Mouse (Mus musculus) limb, embryonic 14.5 days (tissue): ENCODE measurements around the gene Cd300a. TPM values are rescaled to one million over a fixed set of nuclear protein-coding genes. Genes with fewer than 3 reads are reported as not detected.
A peak's percentile ranks its signal among the peaks of the same experiment; 100 is the strongest.

Experiments
- ATAC-seq: fragments of 200-750 bp; cut with Nextera tagmentation; 2 replicates; pipeline ENCODE4 v1.8.0; 2017; ENCODE audit warnings: low read depth, moderate number of reproducible peaks, moderate TSS enrichment; ENCODE audit not compliant: low FRiP score
- DNase-seq: peaks from one replicate; pipeline ENCODE4 v3.0.0-alpha.2; 2015; ENCODE audit warnings: low spot score
- H3K27ac ChIP-seq: fragments of 300-500 bp; sonication (generic); replicated peaks from 2 replicates; pipeline ENCODE4 v1.5.1; 2014; ENCODE audit warnings: low read depth, mild to moderate bottlenecking, low read length, moderate library complexity, mixed read lengths
- H3K27me3 ChIP-seq: fragments of 300-500 bp; sonication (generic); 2 replicates; pipeline ENCODE4 v1.6.1; 2014; ENCODE audit warnings: low read length, mixed read lengths; ENCODE audit not compliant: control insufficient read depth, insufficient read depth
- H3K36me3 ChIP-seq: fragments of 300-500 bp; sonication (generic); 2 replicates; pipeline ENCODE4 v1.6.1; 2014; ENCODE audit warnings: mild to moderate bottlenecking, low read length, moderate library complexity, mixed read lengths; ENCODE audit not compliant: control insufficient read depth, insufficient read depth
- H3K4me1 ChIP-seq: fragments of 300-500 bp; sonication (generic); 2 replicates; pipeline ENCODE4 v1.6.1; 2014; ENCODE audit warnings: antibody characterized with exemption, low read length, mixed read lengths; ENCODE audit not compliant: control insufficient read depth, insufficient read depth
- H3K4me2 ChIP-seq: fragments of 300-500 bp; sonication (generic); replicated peaks from 2 replicates; pipeline ENCODE4 v1.6.1; 2014; ENCODE audit warnings: low read depth, mild to moderate bottlenecking, low read length, moderate library complexity; ENCODE audit not compliant: severe bottlenecking
- H3K4me3 ChIP-seq: fragments of 300-500 bp; sonication (generic); replicated peaks from 2 replicates; pipeline ENCODE4 v1.5.1; 2014; ENCODE audit warnings: low read length
- H3K9ac ChIP-seq: fragments of 300-500 bp; sonication (generic); 2 replicates; pipeline ENCODE4 v1.6.1; 2014; ENCODE audit warnings: mild to moderate bottlenecking, low read depth, low read length, moderate library complexity; ENCODE audit not compliant: severe bottlenecking
- H3K9me3 ChIP-seq: fragments of 300-500 bp; sonication (generic); 2 replicates; pipeline ENCODE4 v1.6.1; 2016; ENCODE audit warnings: low read length; ENCODE audit not compliant: control insufficient read depth
- POLR2A ChIP-seq: fragments of 200-500 bp; IDR thresholded peaks from 2 replicates; pipeline ENCODE4 v1.8.0; 2012; ENCODE audit warnings: inconsistent platforms, mild to moderate bottlenecking, moderate library complexity, borderline replicate concordance; ENCODE audit not compliant: insufficient read depth, insufficient read length; ENCODE audit errors: extremely low read depth
- WGBS: fragments of 180-500 bp; shearing (Covaris S2); extraction: QIAGEN DNeasy Blood & Tissue Kit; methylation state at CpG from one replicate; pipeline ENCODE4 v1.1.7; 2014; 5-methylcytosine and 5-hydroxymethylcytosine counted together
- polyA plus RNA-seq, 2 experiments: library from polyadenylated mRNA; depleted of rRNA in 1 of 2; stranded (reverse) in 1 of 2; unstranded in 1 of 2; fragments of >200 nt; fragmentation: Nextera tagmentation in 1 of 2; extraction: Ambion mirVana in 1 of 2; gene quantifications; 2 replicates each; pipeline versions ENCODE4 v1.2.1 to v1.2.3; 2012 to 2014

Gene Cd300a
- polyA plus RNA-seq, 2 experiments: 1.5 to 2.2 TPM

GRCm38 (mm10) chr11:114879666-114880065 lies 10.2 kb upstream of the Cd300a start:
- 79% methylated on average over 2 of the region's 2 CpGs for WGBS
- H3K27ac ChIP-seq: no peak overlapping the region
- ATAC-seq (no peak), DNase-seq (no peak)
- no peak overlapping the region for H3K4me3 ChIP-seq
- H3K9ac ChIP-seq: no peak overlapping the region
- no peaks in the 10 kb centered on the region for H3K36me3 ChIP-seq
- no peak overlapping the region for H3K4me2 ChIP-seq
- no peak for TF ChIP-seq POLR2A
- H3K27me3 ChIP-seq: no peaks in the 10 kb centered on the region
- no peaks in the 10 kb centered on the region for H3K9me3 ChIP-seq
- H3K4me1 ChIP-seq: peaks cover 15% of the 10 kb centered on the region

GRCm38 (mm10) chr11:114880185-114880584 lies 9.7 kb upstream of the Cd300a start:
- no peak overlapping the region for H3K27ac ChIP-seq
- no peak overlapping the region for H3K4me3 ChIP-seq
- no peak for DNase-seq
- H3K9me3 ChIP-seq: no peaks in the 10 kb centered on the region
- H3K4me2 ChIP-seq: no peak overlapping the region
- H3K9ac ChIP-seq: no peak overlapping the region
- no peaks in the 10 kb centered on the region for H3K36me3 ChIP-seq
- H3K27me3 ChIP-seq: no peaks in the 10 kb centered on the region
- ATAC-seq: no peak
- H3K4me1 ChIP-seq: peaks cover 10% of the 10 kb centered on the region; the same call in 1 of the 2 replicates
- no peak for TF ChIP-seq POLR2A

- Histone ChIP-seq H3K36me3 (no peaks in the 10 kb centered on the region), H3K27ac (no peak overlapping the region), H3K4me1 (peaks cover 6% of the 10 kb centered on the region; the same call in 1 of the 2 replicates), H3K9me3 (no peaks in the 10 kb centered on the region), H3K9ac (no peak overlapping the region), H3K4me2 (no peak overlapping the region), H3K4me3 (no peak overlapping the region), H3K27me3 (no peaks in the 10 kb centered on the region)
- DNase-seq (peak; percentile 48), ATAC-seq (no peak)
- 0% methylated on average over 1 of the region's 1 CpGs for WGBS
- TF ChIP-seq POLR2A: no peak
Observed at GRCm38 (mm10) chr11:114880589-114880988, 9.3 kb upstream of the Cd300a start.

- 83% methylated on average over 4 of the region's 4 CpGs for WGBS
Observed at GRCm38 (mm10) chr11:114883251-114883789, 6.5 kb upstream of the Cd300a start.

GRCm38 (mm10) chr11:114884380-114885100 lies 5.3 kb upstream of the Cd300a start:
- Histone ChIP-seq H3K4me3 (no peak overlapping the region), H3K36me3 (no peaks in the 10 kb centered on the region), H3K9me3 (no peaks in the 10 kb centered on the region), H3K9ac (no peak overlapping the region), H3K27ac (no peak overlapping the region), H3K4me2 (no peak overlapping the region), H3K27me3 (no peaks in the 10 kb centered on the region), H3K4me1 (no peaks in the 10 kb centered on the region)
- ATAC-seq (no peak), DNase-seq (no peak)
- no peak for TF ChIP-seq POLR2A
- WGBS: 85% methylated on average over 4 of the region's 4 CpGs

More at GRCm38 (mm10) chr11:114883251-114883789, 6.5 kb upstream of the Cd300a start:
- no peak overlapping the region for H3K4me2 ChIP-seq
- DNase-seq: no peak
- no peak overlapping the region for H3K27ac ChIP-seq
- H3K4me3 ChIP-seq: no peak overlapping the region
- H3K4me1 ChIP-seq: no peaks in the 10 kb centered on the region
- no peaks in the 10 kb centered on the region for H3K27me3 ChIP-seq
- no peaks in the 10 kb centered on the region for H3K9me3 ChIP-seq
- no peak overlapping the region for H3K9ac ChIP-seq
- ATAC-seq: no peak
- H3K36me3 ChIP-seq: no peaks in the 10 kb centered on the region
- no peak for TF ChIP-seq POLR2A
